ENCODE assay signal across 21 mouse cellular contexts in genomic region chr7:114133957-114134356, GRCm38 (mm10).
"Had no signal": no experiment of that assay in that cellular context is flagged by ENCODE, and none has a peak within 500 bp of the region (broad histone marks: within the 10 kb centered on the region; RNA-seq: fewer than 3 reads in every experiment).

No protein-coding gene starts in this region.

- H3K27me3 ChIP-seq: heart, embryonic 13.5 days; heart, embryonic 15.5 days; hindbrain, embryonic 12.5 days; intestine, embryonic 15.5 days; limb, embryonic 13.5 days; limb, embryonic 15.5 days had no signal

- H3K36me3 ChIP-seq: heart, embryonic 13.5 days; heart, embryonic 15.5 days; hindbrain, embryonic 12.5 days; intestine, embryonic 15.5 days; limb, embryonic 13.5 days; limb, embryonic 15.5 days; liver, embryonic 12.5 days had no signal

- H3K4me1 ChIP-seq: intestine, embryonic 15.5 days; limb, embryonic 13.5 days; limb, embryonic 15.5 days; liver, embryonic 12.5 days had no signal

- DNase-seq: gastrocnemius, postnatal 14 days; gastrocnemius, postnatal 36 days; heart, adult 11 months; heart, adult 2 months; heart, postnatal 14 days; heart, postnatal 36 days; kidney, adult 18-20 months; kidney, adult 8-10 months; kidney, postnatal 10 days; kidney, postnatal 36 days; layer of hippocampus, postnatal 36 days; left cerebral cortex, postnatal 4 days had no signal

- H3K9ac ChIP-seq: heart, embryonic 13.5 days; heart, embryonic 15.5 days; hindbrain, embryonic 12.5 days; hindbrain, embryonic 14.5 days; intestine, embryonic 15.5 days; limb, embryonic 13.5 days; limb, embryonic 15.5 days; liver, embryonic 12.5 days; liver, embryonic 14.5 days had no signal

- H3K4me3 ChIP-seq: heart, adult 2 months; heart, embryonic 13.5 days; heart, embryonic 15.5 days; hindbrain, embryonic 12.5 days; intestine, embryonic 15.5 days; limb, embryonic 13.5 days; limb, embryonic 15.5 days; liver, embryonic 12.5 days had no signal

- H3K9me3 ChIP-seq: heart, embryonic 13.5 days; heart, embryonic 15.5 days; hindbrain, embryonic 12.5 days; intestine, embryonic 15.5 days; limb, embryonic 13.5 days; limb, embryonic 15.5 days; liver, embryonic 12.5 days had no signal

- H3K27ac ChIP-seq: heart, adult 2 months; heart, embryonic 13.5 days; heart, embryonic 15.5 days; hindbrain, embryonic 12.5 days; hindbrain, embryonic 14.5 days; intestine, embryonic 15.5 days; limb, embryonic 13.5 days; limb, embryonic 15.5 days; liver, embryonic 12.5 days; liver, embryonic 14.5 days had no signal
